Mouse (Mus musculus): ENCODE measurements around the gene Mrgprd. TPM values are rescaled to one million over a fixed set of nuclear protein-coding genes. Genes with fewer than 3 reads are reported as not detected.

The Mrgprd gene
- not detected in 2 replicates for polyA plus RNA-seq (2021; fragmentation: Nextera tagmentation)
- long read RNA-seq, experiment 1, result 0 reads
- long read RNA-seq, experiment 2, result 0 reads

GRCm38 (mm10) chr7:145314785-145315411 is at the start of gene Mrgprd:
TSS of gene Mrgprd (plus strand) at chr7:145314835.

GRCm38 (mm10) chr7:145283487-145284187 is 31.0 kb upstream of the Mrgprd start, which contains the start of gene Tpcn2:
TSS of gene Tpcn2 (minus strand) at chr7:145284011.

DNA sequence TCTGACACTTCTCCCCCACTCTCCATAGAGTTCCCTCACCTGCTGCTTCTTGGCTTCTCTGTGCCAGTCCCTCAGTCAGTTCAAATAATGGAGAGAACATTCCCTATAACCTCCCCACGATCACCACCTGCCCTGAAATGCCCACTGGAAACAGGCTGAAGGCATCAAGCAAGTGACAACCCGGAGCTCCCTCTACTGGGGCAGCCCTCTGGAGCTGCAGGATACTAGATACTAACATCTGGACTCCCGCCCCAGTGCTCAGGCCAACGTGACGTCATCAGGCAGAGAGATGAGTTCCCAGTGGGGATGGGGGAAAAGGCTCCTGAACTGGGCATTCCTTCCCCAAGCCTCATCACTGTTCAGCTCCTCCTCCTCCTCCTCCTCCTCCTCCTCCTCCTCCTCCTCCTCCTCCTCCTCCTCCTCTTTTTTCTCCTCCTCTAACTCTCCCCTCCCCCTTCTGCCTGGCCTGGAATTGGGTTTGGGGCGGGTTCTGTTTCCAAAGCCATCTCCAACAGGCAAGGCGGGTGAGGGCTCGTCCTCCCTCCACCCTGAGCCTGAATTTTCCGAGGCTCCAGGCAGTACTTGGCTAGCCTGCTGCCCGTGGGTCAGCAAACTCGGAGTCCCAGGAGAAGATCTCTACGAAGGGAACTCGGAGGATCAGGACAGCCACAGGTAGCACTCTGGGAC is 14.2 kb upstream of the Mrgprd start, which contains the start of gene Mrgprf:
Gene Mrgprf (plus strand): TSS at position 508 of the 687 bp plus-strand sequence.

Other genes with a start within 250 kb of the Mrgprd start
- gene 1810010D01Rik, start 106.7 kb upstream of the Mrgprd start, polyA plus RNA-seq (2021; fragmentation: Nextera tagmentation), result not detected in 2 replicates
- gene Tpcn2, start 30.8 kb upstream of the Mrgprd start, polyA plus RNA-seq (2021; fragmentation: Nextera tagmentation), result 0.30 and 0.78 TPM in 2 replicates
- gene Mrgprf, start 14.0 kb upstream of the Mrgprd start, polyA plus RNA-seq (2021; fragmentation: Nextera tagmentation), result 0.36 and 0.57 TPM in 2 replicates

Measured in layer of hippocampus, adult 6 months (tissue).